Mouse (Mus musculus): Measurements from ENCODE around the gene Nfatc2ip. TPM values are rescaled to one million over a fixed set of nuclear protein-coding genes. Genes with fewer than 3 reads are reported as not detected.

Gene Nfatc2ip
- polyA plus RNA-seq, 1 experiment from 2014 or later: 3.6 TPM

DNA sequence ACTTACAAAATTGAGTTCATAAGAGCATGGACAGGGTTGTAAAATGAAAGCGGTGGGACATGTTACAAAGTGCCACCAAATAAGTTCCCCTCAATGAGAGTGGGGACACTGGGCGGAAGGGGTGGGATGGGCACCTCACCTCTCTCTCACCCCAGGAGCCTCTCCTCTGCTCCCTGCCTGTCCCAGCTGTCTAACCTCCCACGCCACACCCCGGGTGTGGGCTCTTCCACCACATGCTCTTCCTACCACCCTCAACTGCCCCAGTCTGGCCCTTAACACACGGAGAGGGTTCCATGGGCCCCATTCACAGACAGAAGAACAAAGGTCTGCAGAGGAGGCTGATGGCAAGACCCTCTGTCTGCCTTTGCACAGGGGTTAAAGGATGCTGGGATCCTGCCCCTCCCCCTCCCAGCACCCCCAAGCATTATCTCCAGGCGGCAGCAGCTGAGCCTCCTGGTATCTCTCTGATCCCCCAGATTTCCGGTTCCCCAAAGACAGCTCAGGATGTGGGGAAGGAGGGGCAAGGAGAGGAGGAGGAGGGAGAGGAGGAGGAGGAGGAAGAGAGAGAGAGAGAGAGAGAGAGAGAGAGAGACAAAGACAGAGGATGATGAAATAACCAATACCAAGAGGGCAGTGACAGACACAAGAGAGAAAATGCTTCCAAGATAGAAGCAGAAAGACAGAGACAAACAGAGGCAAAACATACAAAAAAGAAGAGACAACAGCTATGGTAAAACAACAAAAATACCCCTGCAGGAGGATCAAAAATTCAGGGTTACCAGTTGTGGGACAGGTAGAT, 39.5 kb downstream of the Nfatc2ip start:
- WGBS: 33% methylated on average over 7 of the region's 7 CpGs
- Histone ChIP-seq H3K4me1 (replicated peaks; ENCODE audit: control insufficient read depth, insufficient read depth, low read length) (peaks cover 33% of the 10 kb centered on the region), H3K27me3 (replicated peaks; ENCODE audit: control insufficient read depth, insufficient read depth, low read length) (no peaks in the 10 kb centered on the region), H3K4me2 (peak overlapping the region; percentile 53), H3K4me3 (ENCODE audit: low read depth, low read length) (no peak overlapping the region), H3K9ac (ENCODE audit: low read depth, low read length) (peak overlapping the region; percentile 48; the same call in 1 of the 2 replicates), H3K27ac (ENCODE audit: low read depth, low read length) (peak overlapping the region; percentile 58), H3K9me3 (ENCODE audit: control insufficient read depth, low read length) (no peaks in the 10 kb centered on the region), H3K36me3 (ENCODE audit: control insufficient read depth, insufficient read depth, low read length) (no peaks in the 10 kb centered on the region)
- peak; percentile 81 for ATAC-seq (replicated peaks; ENCODE audit: low FRiP score)
- no peak for DNase-seq (ENCODE audit: low spot score)

DNA sequence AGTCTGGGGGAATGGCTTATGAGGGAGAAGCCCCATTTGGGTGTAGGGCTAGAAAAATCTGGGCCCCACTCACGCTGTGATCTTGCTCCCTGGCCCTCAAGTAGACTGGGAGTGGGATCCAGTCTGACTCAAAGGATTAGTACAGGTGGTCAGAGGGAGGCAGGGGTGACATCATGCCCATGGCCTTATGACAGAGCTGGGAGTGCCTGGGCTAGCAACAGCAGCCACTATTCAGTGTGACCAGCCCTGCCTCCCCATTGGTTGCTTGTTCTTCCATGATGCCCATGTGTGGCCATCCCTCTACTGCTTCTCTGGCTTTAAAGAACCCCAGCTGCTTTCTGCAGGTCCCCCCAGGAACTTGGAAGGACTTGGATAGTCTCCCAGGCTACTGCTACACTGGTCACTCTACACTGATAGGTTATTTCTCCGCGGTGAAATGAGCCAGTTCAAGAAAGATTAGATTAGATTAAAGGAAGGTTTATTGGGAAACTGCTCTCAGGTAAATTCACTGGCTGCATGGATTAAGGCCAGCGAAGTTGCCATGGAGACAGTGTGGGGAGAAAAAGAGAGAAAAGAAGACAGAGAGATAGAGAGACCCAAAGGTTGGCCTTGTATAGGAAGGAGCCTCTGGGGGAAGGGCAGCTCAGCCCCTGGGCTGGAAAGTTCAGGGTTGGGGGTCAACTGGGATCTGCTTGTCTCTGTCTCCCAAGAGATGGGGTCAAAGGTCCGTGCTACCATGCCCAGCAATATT, 40.5 kb downstream of the Nfatc2ip start:
- H3K4me1 ChIP-seq (replicated peaks; ENCODE audit: control insufficient read depth, insufficient read depth, low read length): peaks cover 33% of the 10 kb centered on the region
- no peaks in the 10 kb centered on the region for H3K36me3 ChIP-seq (ENCODE audit: control insufficient read depth, insufficient read depth, low read length)
- DNase-seq (ENCODE audit: low spot score): no peak
- H3K27me3 ChIP-seq (replicated peaks; ENCODE audit: control insufficient read depth, insufficient read depth, low read length): no peaks in the 10 kb centered on the region
- H3K4me2 ChIP-seq: peak overlapping the region; percentile 53; the same call in 1 of the 2 replicates
- WGBS: 41% methylated on average over 5 of the region's 5 CpGs
- peak overlapping the region; percentile 27 for H3K27ac ChIP-seq (ENCODE audit: low read depth, low read length)
- no peaks in the 10 kb centered on the region for H3K9me3 ChIP-seq (ENCODE audit: control insufficient read depth, low read length)
- no peak overlapping the region for H3K4me3 ChIP-seq (ENCODE audit: low read depth, low read length)
- no peak for ATAC-seq (replicated peaks; ENCODE audit: low FRiP score)
- no peak overlapping the region; the same call in 1 of the 2 replicates for H3K9ac ChIP-seq (ENCODE audit: low read depth, low read length)

- no peaks in the 10 kb centered on the region for H3K9me3 ChIP-seq (ENCODE audit: control insufficient read depth, low read length)
- no peak overlapping the region for H3K4me3 ChIP-seq (ENCODE audit: low read depth, low read length)
- WGBS: 49% methylated on average over 14 of the region's 14 CpGs
- H3K27ac ChIP-seq (ENCODE audit: low read depth, low read length): peak overlapping the region; percentile 27; the same call in 1 of the 2 replicates
- H3K4me2 ChIP-seq: peak overlapping the region; percentile 6; the same call in 1 of the 2 replicates
- H3K27me3 ChIP-seq (replicated peaks; ENCODE audit: control insufficient read depth, insufficient read depth, low read length): no peaks in the 10 kb centered on the region
- H3K36me3 ChIP-seq (ENCODE audit: control insufficient read depth, insufficient read depth, low read length): no peaks in the 10 kb centered on the region
- ATAC-seq (replicated peaks; ENCODE audit: low FRiP score) (peak; percentile 52), DNase-seq (ENCODE audit: low spot score) (no peak)
- no peak overlapping the region for H3K9ac ChIP-seq (ENCODE audit: low read depth, low read length)
- H3K4me1 ChIP-seq (replicated peaks; ENCODE audit: control insufficient read depth, insufficient read depth, low read length): peaks cover 33% of the 10 kb centered on the region
These were observed 41.6 kb downstream of the Nfatc2ip start for GRCm38 (mm10) chr7:126354738-126355614.

GRCm38 (mm10) chr7:126353994-126354365, 42.6 kb downstream of the Nfatc2ip start:
- no peaks in the 10 kb centered on the region for H3K9me3 ChIP-seq (ENCODE audit: control insufficient read depth, low read length)
- no peak overlapping the region for H3K4me2 ChIP-seq
- H3K4me3 ChIP-seq (ENCODE audit: low read depth, low read length): no peak overlapping the region
- DNase-seq (ENCODE audit: low spot score): no peak
- H3K9ac ChIP-seq (ENCODE audit: low read depth, low read length): no peak overlapping the region
- WGBS: 78% methylated on average over 3 of the region's 3 CpGs
- H3K4me1 ChIP-seq (replicated peaks; ENCODE audit: control insufficient read depth, insufficient read depth, low read length): peaks cover 33% of the 10 kb centered on the region
- H3K27ac ChIP-seq (ENCODE audit: low read depth, low read length): no peak overlapping the region
- H3K27me3 ChIP-seq (replicated peaks; ENCODE audit: control insufficient read depth, insufficient read depth, low read length): no peaks in the 10 kb centered on the region
- H3K36me3 ChIP-seq (ENCODE audit: control insufficient read depth, insufficient read depth, low read length): no peaks in the 10 kb centered on the region
- no peak for ATAC-seq (replicated peaks; ENCODE audit: low FRiP score)

GRCm38 (mm10) chr7:126353251-126353993, 43.1 kb downstream of the Nfatc2ip start:
- Histone ChIP-seq H3K36me3 (ENCODE audit: control insufficient read depth, insufficient read depth, low read length) (no peaks in the 10 kb centered on the region), H3K9ac (ENCODE audit: low read depth, low read length) (no peak overlapping the region), H3K27ac (ENCODE audit: low read depth, low read length) (no peak overlapping the region), H3K4me2 (no peak overlapping the region), H3K4me3 (ENCODE audit: low read depth, low read length) (no peak overlapping the region), H3K9me3 (ENCODE audit: control insufficient read depth, low read length) (no peaks in the 10 kb centered on the region), H3K4me1 (replicated peaks; ENCODE audit: control insufficient read depth, insufficient read depth, low read length) (peaks cover 39% of the 10 kb centered on the region), H3K27me3 (replicated peaks; ENCODE audit: control insufficient read depth, insufficient read depth, low read length) (no peaks in the 10 kb centered on the region)
- 55% methylated on average over 11 of the region's 11 CpGs for WGBS
- DNase-seq (ENCODE audit: low spot score) (no peak), ATAC-seq (replicated peaks; ENCODE audit: low FRiP score) (no peak)

DNA sequence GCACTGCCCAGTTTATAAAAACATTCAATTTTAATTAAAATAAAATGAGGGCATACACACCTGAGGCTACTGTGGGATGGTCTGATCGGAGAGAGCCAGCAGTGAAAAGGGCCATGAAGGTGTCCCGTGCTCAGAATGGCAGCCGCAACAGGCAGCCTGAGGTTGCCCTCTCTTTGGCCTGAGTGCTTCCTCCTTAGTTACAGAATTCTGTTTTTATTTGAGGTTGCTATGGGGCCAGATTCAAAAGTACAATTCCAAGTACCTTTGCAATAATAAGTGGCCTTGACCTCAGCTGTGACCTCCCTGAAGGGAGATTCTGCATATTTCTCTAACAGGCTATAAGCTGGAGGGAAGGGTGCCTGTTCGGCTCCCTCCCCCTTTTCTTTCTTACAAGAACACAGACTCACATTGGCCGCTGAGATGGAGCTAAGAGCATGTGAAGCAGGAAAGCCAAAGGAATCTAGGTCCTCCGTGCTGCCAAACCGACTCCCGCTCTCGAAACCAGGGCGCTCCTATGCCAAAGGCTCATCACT, 45.1 kb downstream of the Nfatc2ip start:
- no peak overlapping the region for H3K27ac ChIP-seq (ENCODE audit: low read depth, low read length)
- no peak overlapping the region for H3K4me2 ChIP-seq
- WGBS: 67% methylated on average over 10 of the region's 10 CpGs
- H3K4me3 ChIP-seq (ENCODE audit: low read depth, low read length): no peak overlapping the region
- H3K4me1 ChIP-seq (replicated peaks; ENCODE audit: control insufficient read depth, insufficient read depth, low read length): peaks cover 33% of the 10 kb centered on the region
- ATAC-seq (replicated peaks; ENCODE audit: low FRiP score) (no peak), DNase-seq (ENCODE audit: low spot score) (no peak)
- no peaks in the 10 kb centered on the region for H3K36me3 ChIP-seq (ENCODE audit: control insufficient read depth, insufficient read depth, low read length)
- H3K27me3 ChIP-seq (replicated peaks; ENCODE audit: control insufficient read depth, insufficient read depth, low read length): no peaks in the 10 kb centered on the region
- no peaks in the 10 kb centered on the region for H3K9me3 ChIP-seq (ENCODE audit: control insufficient read depth, low read length)
- H3K9ac ChIP-seq (ENCODE audit: low read depth, low read length): no peak overlapping the region

- WGBS: 68% methylated on average over 20 of the region's 20 CpGs
- Histone ChIP-seq H3K4me2 (no peak overlapping the region), H3K27ac (ENCODE audit: low read depth, low read length) (no peak overlapping the region), H3K9ac (ENCODE audit: low read depth, low read length) (no peak overlapping the region), H3K4me3 (ENCODE audit: low read depth, low read length) (no peak overlapping the region), H3K36me3 (ENCODE audit: control insufficient read depth, insufficient read depth, low read length) (no peaks in the 10 kb centered on the region), H3K27me3 (replicated peaks; ENCODE audit: control insufficient read depth, insufficient read depth, low read length) (no peaks in the 10 kb centered on the region), H3K4me1 (replicated peaks; ENCODE audit: control insufficient read depth, insufficient read depth, low read length) (peaks cover 27% of the 10 kb centered on the region), H3K9me3 (ENCODE audit: control insufficient read depth, low read length) (no peaks in the 10 kb centered on the region)
- ATAC-seq (replicated peaks; ENCODE audit: low FRiP score): no peak
- DNase-seq (ENCODE audit: low spot score): no peak
These were observed 45.7 kb downstream of the Nfatc2ip start for GRCm38 (mm10) chr7:126350748-126351418.

Data from liver, embryonic 11.5 days (tissue).